Mouse (Mus musculus) limb, embryonic 14.5 days (tissue): Measurements from ENCODE around the gene Krt32. TPM values are rescaled to one million over a fixed set of nuclear protein-coding genes. Genes with fewer than 3 reads are reported as not detected.

Experiments
- ATAC-seq: fragments of 200-750 bp; cut with Nextera tagmentation; 2 replicates; pipeline ENCODE4 v1.8.0; 2017; ENCODE audit warnings: low read depth, moderate number of reproducible peaks, moderate TSS enrichment; ENCODE audit not compliant: low FRiP score
- DNase-seq: peaks from one replicate; pipeline ENCODE4 v3.0.0-alpha.2; 2015; ENCODE audit warnings: low spot score
- H3K27ac ChIP-seq: fragments of 300-500 bp; sonication (generic); replicated peaks from 2 replicates; pipeline ENCODE4 v1.5.1; 2014; ENCODE audit warnings: low read depth, mild to moderate bottlenecking, low read length, moderate library complexity, mixed read lengths
- H3K27me3 ChIP-seq: fragments of 300-500 bp; sonication (generic); 2 replicates; pipeline ENCODE4 v1.6.1; 2014; ENCODE audit warnings: low read length, mixed read lengths; ENCODE audit not compliant: control insufficient read depth, insufficient read depth
- H3K36me3 ChIP-seq: fragments of 300-500 bp; sonication (generic); 2 replicates; pipeline ENCODE4 v1.6.1; 2014; ENCODE audit warnings: mild to moderate bottlenecking, low read length, moderate library complexity, mixed read lengths; ENCODE audit not compliant: control insufficient read depth, insufficient read depth
- H3K4me1 ChIP-seq: fragments of 300-500 bp; sonication (generic); 2 replicates; pipeline ENCODE4 v1.6.1; 2014; ENCODE audit warnings: antibody characterized with exemption, low read length, mixed read lengths; ENCODE audit not compliant: control insufficient read depth, insufficient read depth
- H3K4me2 ChIP-seq: fragments of 300-500 bp; sonication (generic); replicated peaks from 2 replicates; pipeline ENCODE4 v1.6.1; 2014; ENCODE audit warnings: low read depth, mild to moderate bottlenecking, low read length, moderate library complexity; ENCODE audit not compliant: severe bottlenecking
- H3K4me3 ChIP-seq: fragments of 300-500 bp; sonication (generic); replicated peaks from 2 replicates; pipeline ENCODE4 v1.5.1; 2014; ENCODE audit warnings: low read length
- H3K9ac ChIP-seq: fragments of 300-500 bp; sonication (generic); 2 replicates; pipeline ENCODE4 v1.6.1; 2014; ENCODE audit warnings: mild to moderate bottlenecking, low read depth, low read length, moderate library complexity; ENCODE audit not compliant: severe bottlenecking
- H3K9me3 ChIP-seq: fragments of 300-500 bp; sonication (generic); 2 replicates; pipeline ENCODE4 v1.6.1; 2016; ENCODE audit warnings: low read length; ENCODE audit not compliant: control insufficient read depth
- POLR2A ChIP-seq: fragments of 200-500 bp; IDR thresholded peaks from 2 replicates; pipeline ENCODE4 v1.8.0; 2012; ENCODE audit warnings: inconsistent platforms, mild to moderate bottlenecking, moderate library complexity, borderline replicate concordance; ENCODE audit not compliant: insufficient read depth, insufficient read length; ENCODE audit errors: extremely low read depth
- WGBS: fragments of 180-500 bp; shearing (Covaris S2); extraction: QIAGEN DNeasy Blood & Tissue Kit; methylation state at CpG from one replicate; pipeline ENCODE4 v1.1.7; 2014; 5-methylcytosine and 5-hydroxymethylcytosine counted together
- polyA plus RNA-seq, 2 experiments: library from polyadenylated mRNA; depleted of rRNA in 1 of 2; stranded (reverse) in 1 of 2; unstranded in 1 of 2; fragments of >200 nt; fragmentation: Nextera tagmentation in 1 of 2; extraction: Ambion mirVana in 1 of 2; gene quantifications; 2 replicates each; pipeline versions ENCODE4 v1.2.1 to v1.2.3; 2012 to 2014

Gene Krt32
- polyA plus RNA-seq, 2 experiments, result 0.10 TPM; not detected in 1

DNA sequence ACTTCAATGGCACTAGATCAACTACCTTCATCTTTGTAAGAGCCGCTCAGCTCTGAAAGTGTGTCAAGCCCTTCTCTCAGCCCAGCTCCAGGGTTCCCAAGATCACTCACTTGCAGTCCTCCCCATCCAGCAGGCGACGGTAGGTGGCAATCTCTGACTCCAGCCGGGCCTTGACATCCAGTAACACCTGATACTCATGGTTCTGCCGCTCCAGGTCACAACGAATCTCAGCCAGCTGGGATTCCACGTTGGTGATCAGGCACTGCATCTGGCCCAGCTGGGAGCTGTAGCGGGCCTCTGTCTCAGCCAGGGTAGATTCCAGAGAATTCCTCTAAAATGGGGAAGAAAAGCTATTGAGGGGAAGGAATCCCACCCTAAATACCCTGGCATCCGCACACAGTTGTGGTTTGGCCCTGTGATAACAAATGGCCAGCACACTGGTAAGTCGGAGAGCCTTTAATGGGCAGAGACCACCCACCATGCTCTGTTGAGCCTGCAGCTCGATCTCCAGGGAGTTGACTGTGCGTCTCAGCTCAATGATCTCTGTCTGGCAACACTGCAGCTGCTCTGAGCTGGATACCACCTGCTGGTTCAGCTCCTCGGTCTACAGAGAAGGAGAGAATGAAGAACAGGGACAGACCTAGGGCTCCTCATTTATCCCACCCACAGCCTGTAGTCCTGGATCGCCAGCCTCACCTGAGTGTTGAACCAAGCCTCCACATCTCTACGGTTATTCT, 14.8 kb upstream of the Krt32 start:
- no peak overlapping the region for H3K9ac ChIP-seq
- H3K4me1 ChIP-seq, result no peaks in the 10 kb centered on the region
- H3K27ac ChIP-seq, result no peak overlapping the region
- no peak for TF ChIP-seq POLR2A
- no peaks in the 10 kb centered on the region for H3K27me3 ChIP-seq
- 58% methylated on average over 15 of the region's 15 CpGs for WGBS
- no peaks in the 10 kb centered on the region for H3K36me3 ChIP-seq
- H3K9me3 ChIP-seq, result no peaks in the 10 kb centered on the region
- DNase-seq, result peak; percentile 9
- no peak for ATAC-seq
- H3K4me3 ChIP-seq, result no peak overlapping the region
- H3K4me2 ChIP-seq, result no peak overlapping the region

DNA sequence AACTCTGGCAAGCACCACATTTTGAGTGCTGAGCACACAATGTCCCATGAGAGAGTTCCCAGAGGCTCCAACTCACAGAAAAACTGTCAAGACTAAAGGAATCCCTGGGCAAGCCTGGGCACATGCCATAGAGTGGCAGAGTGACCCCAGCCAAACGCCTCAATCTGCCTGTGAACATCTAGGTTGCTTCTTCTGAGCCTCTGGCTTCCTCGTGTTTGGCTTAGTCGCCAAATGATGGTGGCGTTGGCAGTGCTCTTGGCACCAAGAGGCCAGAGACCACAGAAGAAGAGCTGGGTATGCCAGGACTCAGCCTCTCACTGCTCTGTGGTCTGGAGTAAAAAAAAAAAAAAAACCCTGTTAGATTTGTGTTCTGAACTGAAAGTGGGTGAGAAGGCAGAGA, 12.4 kb upstream of the Krt32 start:
- Histone ChIP-seq H3K27ac (no peak overlapping the region), H3K27me3 (no peaks in the 10 kb centered on the region), H3K4me3 (no peak overlapping the region), H3K4me2 (no peak overlapping the region), H3K4me1 (0 out of 2 replicates have a peak, but pooled peaks cover 3% of the 10 kb centered on the region), H3K9me3 (no peaks in the 10 kb centered on the region), H3K36me3 (no peaks in the 10 kb centered on the region), H3K9ac (no peak overlapping the region)
- TF ChIP-seq POLR2A, result no peak
- DNase-seq (no peak), ATAC-seq (no peak)
- 80% methylated on average over 4 of the region's 4 CpGs for WGBS

DNA sequence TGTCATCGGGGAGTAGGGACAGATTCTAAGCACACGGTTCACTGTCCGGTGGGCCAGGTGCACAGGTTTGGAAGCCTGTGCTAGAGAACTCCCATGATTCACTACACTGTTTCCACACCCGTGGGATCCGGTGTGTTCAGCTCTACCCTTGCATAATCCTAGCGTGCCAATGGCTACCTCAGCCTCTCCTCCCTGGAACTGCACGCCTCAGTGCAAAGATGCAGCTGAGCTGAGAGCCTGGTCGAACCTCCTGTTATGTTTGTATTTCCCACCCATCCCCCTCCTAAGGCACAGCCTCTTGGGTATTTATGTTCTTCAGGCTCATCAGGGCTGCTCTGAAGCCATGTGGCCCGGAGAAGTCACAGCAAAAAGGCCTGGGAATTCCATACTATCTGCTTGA, 9.8 kb upstream of the Krt32 start:
- no peaks in the 10 kb centered on the region for H3K9me3 ChIP-seq
- no peak overlapping the region for H3K4me3 ChIP-seq
- 0 out of 2 replicates have a peak, but pooled peaks cover 3% of the 10 kb centered on the region for H3K4me1 ChIP-seq
- no peak overlapping the region for H3K4me2 ChIP-seq
- DNase-seq (no peak), ATAC-seq (no peak)
- 77% methylated on average over 9 of the region's 9 CpGs for WGBS
- H3K36me3 ChIP-seq, result no peaks in the 10 kb centered on the region
- no peak for TF ChIP-seq POLR2A
- H3K9ac ChIP-seq, result no peak overlapping the region
- no peak overlapping the region for H3K27ac ChIP-seq
- no peaks in the 10 kb centered on the region for H3K27me3 ChIP-seq

DNA sequence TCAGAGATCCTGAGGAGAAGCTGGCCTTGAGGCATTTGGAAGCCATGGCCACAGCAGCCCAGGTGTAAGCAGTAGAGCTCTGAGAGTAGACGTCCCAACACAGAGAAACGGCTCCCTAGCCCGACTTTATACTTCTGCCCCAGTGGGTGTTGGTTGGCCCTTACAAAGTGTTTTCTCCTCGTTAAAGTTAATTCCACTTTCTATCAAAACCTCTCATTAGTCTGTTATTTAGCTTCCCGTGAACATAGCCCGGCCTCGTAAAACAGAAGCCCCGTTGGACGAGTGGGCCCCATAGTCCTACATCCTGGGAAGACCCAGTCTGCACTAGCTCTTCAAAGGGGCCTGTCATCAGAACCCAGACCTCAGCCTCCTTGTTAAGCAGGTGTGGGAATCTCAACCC, 8.1 kb upstream of the Krt32 start, which contains the start of gene Krt35:
Krt35 (minus strand) TSS at position 101 of the 400 bp plus-strand sequence.
- TF ChIP-seq POLR2A, result no peak
- H3K36me3 ChIP-seq, result no peaks in the 10 kb centered on the region
- H3K4me1 ChIP-seq, result 0 out of 2 replicates have a peak, but pooled peaks cover 3% of the 10 kb centered on the region
- H3K27ac ChIP-seq, result no peak within 1 kb of the TSS
- H3K4me2 ChIP-seq, result no peak within 1 kb of the TSS
- no peaks in the 10 kb centered on the region for H3K27me3 ChIP-seq
- H3K4me3 ChIP-seq, result no peak within 1 kb of the TSS
- WGBS, result 21% methylated on average over 9 of the region's 9 CpGs
- DNase-seq, result no peak
- no peak within 1 kb of the TSS for H3K9ac ChIP-seq
- H3K9me3 ChIP-seq, result no peaks in the 10 kb centered on the region
- ATAC-seq, result no peak

DNA sequence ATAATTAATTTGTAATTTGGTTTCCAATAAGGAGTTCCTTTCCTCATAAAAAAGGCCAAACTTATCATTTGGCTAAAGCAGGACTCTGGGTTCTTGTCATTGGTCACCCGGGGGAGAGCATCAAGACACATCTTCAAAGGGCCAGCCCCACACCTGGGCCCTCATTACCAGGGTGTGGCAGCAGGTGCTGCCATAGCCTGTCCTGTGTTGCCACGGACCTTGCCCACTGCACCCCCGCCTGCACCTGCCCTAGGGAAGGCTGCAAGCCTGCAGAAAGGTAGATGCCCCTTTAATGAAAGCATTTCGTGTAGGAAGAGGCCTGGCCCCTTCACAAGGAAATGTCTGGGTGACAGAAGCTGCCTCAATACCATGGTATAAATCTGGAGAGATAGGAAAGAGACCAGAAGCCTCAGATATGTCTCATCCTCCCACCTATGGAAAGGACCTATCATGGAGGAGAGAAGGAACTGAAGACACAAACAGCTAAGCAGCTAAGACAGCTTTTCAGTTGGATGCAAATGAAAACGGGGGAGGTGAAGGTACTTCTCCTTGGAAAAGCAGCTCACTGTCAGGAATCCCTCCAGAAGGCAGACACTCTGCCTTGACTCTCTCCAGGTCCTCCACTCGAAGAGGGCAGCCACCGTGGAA, 476 bp upstream of the Krt32 start:
- no peak for TF ChIP-seq POLR2A
- no peaks in the 10 kb centered on the region for H3K9me3 ChIP-seq
- H3K4me2 ChIP-seq, result no peak overlapping the region
- H3K27ac ChIP-seq, result no peak overlapping the region
- WGBS, result 58% methylated on average over 7 of the region's 7 CpGs
- no peaks in the 10 kb centered on the region for H3K36me3 ChIP-seq
- H3K27me3 ChIP-seq, result no peaks in the 10 kb centered on the region
- no peak overlapping the region for H3K4me3 ChIP-seq
- H3K4me1 ChIP-seq, result no peaks in the 10 kb centered on the region
- ATAC-seq, result no peak
- no peak for DNase-seq
- H3K9ac ChIP-seq, result no peak overlapping the region
